Mouse (Mus musculus) liver, embryonic 11.5 days (tissue): ENCODE data around the gene Atp8a1. TPM values are rescaled to one million over a fixed set of nuclear protein-coding genes. Genes with fewer than 3 reads are reported as not detected.

ENCODE experiments used
- ATAC-seq: fragments of 200-750 bp; cut with Nextera tagmentation; replicated peaks from 2 replicates; pipeline ENCODE4 v1.8.0; 2017; ENCODE audit warnings: moderate number of reproducible peaks, mild to moderate bottlenecking, moderate TSS enrichment, moderate library complexity; ENCODE audit not compliant: low FRiP score
- DNase-seq: peaks from one replicate; pipeline ENCODE4 v3.0.0-alpha.2; 2017; ENCODE audit warnings: low spot score
- H3K27ac ChIP-seq: fragments of 300-500 bp; sonication (generic); 2 replicates; pipeline ENCODE4 v1.5.1; 2014; ENCODE audit warnings: mild to moderate bottlenecking, low read depth, low read length, control low read depth
- H3K27me3 ChIP-seq: fragments of 300-500 bp; sonication (generic); replicated peaks from 2 replicates; pipeline ENCODE4 v1.6.1; 2014; ENCODE audit warnings: low read length, mixed read lengths; ENCODE audit not compliant: control insufficient read depth, insufficient read depth
- H3K36me3 ChIP-seq: fragments of 300-500 bp; sonication (generic); 2 replicates; pipeline ENCODE4 v1.6.1; 2014; ENCODE audit warnings: mild to moderate bottlenecking, low read length, moderate library complexity, mixed read lengths; ENCODE audit not compliant: control insufficient read depth, insufficient read depth
- H3K4me1 ChIP-seq: fragments of 300-500 bp; sonication (generic); replicated peaks from 2 replicates; pipeline ENCODE4 v1.6.1; 2014; ENCODE audit warnings: low read length, mixed read lengths; ENCODE audit not compliant: control insufficient read depth, insufficient read depth
- H3K4me2 ChIP-seq: fragments of 300-500 bp; sonication (generic); 2 replicates; pipeline ENCODE4 v1.6.1; 2014; ENCODE audit warnings: mild to moderate bottlenecking, control low read depth, moderate library complexity
- H3K4me3 ChIP-seq: fragments of 300-500 bp; sonication (generic); 2 replicates; pipeline ENCODE4 v1.5.1; 2014; ENCODE audit warnings: low read depth, low read length, control low read depth
- H3K9ac ChIP-seq: fragments of 300-500 bp; sonication (generic); 2 replicates; pipeline ENCODE4 v1.6.1; 2014; ENCODE audit warnings: low read depth, low read length, control low read depth
- H3K9me3 ChIP-seq: fragments of 300-500 bp; sonication (generic); 2 replicates; pipeline ENCODE4 v1.6.1; 2016; ENCODE audit warnings: low read length, inconsistent platforms, mixed read lengths; ENCODE audit not compliant: control insufficient read depth
- WGBS: fragments of 180-500 bp; shearing (Covaris S2); extraction: QIAGEN DNeasy Blood & Tissue Kit; methylation state at CpG from one replicate; pipeline ENCODE4 v1.1.7; 2014; 5-methylcytosine and 5-hydroxymethylcytosine counted together
- polyA plus RNA-seq: library from polyadenylated mRNA; unstranded; fragments of >200 nt; fragmentation: Nextera tagmentation; extraction: Ambion mirVana; gene quantifications from 2 replicates; pipeline ENCODE4 v1.2.1, GENCODE M21; 2014

Atp8a1 gene
- polyA plus RNA-seq, 1 experiment from 2014 or later, result 60.5 TPM

DNA sequence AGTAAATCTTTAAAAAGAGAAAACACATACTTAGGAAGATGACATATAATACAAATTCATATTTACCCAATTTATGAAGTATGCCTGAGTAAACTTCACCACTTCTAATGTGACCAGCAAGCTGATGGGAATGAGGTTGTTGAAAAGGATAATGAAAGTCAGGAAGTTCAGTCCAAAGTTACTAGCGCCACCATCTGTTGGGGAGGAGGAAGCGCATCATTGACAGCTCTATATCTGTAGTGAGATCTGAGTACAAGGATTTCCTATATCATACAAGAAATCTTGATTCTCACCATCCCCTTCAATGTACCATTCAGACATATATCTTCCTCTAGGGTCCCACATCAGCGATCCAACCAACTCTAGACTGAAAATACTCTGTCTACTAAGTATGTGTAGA is 82.4 kb downstream of the Atp8a1 start:
- no peak overlapping the region for H3K4me3 ChIP-seq
- H3K27me3 ChIP-seq, result no peaks in the 10 kb centered on the region
- ATAC-seq, result no peak
- no peak for DNase-seq
- no peak overlapping the region for H3K27ac ChIP-seq
- H3K9ac ChIP-seq, result no peak overlapping the region
- H3K4me1 ChIP-seq, result no peaks in the 10 kb centered on the region
- 91% methylated on average over 3 of the region's 3 CpGs for WGBS
- no peaks in the 10 kb centered on the region for H3K9me3 ChIP-seq
- peaks cover 13% of the 10 kb centered on the region; the same call in 1 of the 2 replicates for H3K36me3 ChIP-seq
- H3K4me2 ChIP-seq, result no peak overlapping the region

DNA sequence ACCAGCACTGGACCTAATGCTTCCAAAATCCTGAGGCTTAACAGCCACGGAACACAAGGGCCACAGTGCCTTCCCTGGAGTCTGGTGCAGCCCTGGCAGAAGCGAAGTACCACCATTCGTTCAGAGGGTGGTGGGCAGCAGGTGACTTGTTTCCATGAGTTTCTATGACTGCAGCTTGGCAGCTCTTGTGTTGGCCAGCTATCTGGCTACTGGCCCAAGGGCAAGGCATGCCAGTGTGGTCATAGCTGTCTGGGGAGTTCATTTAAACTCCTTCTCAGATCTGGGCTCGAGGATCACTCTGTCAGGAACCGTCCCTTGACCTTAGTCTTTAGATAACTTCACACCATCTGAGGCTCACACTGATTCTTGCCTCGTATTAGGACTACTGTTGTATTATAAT is 89.1 kb downstream of the Atp8a1 start:
- no peak overlapping the region for H3K27ac ChIP-seq
- no peaks in the 10 kb centered on the region for H3K9me3 ChIP-seq
- ATAC-seq (no peak), DNase-seq (no peak)
- no peak overlapping the region for H3K4me2 ChIP-seq
- no peaks in the 10 kb centered on the region for H3K27me3 ChIP-seq
- no peak overlapping the region for H3K4me3 ChIP-seq
- peaks cover 11% of the 10 kb centered on the region; the same call in 1 of the 2 replicates for H3K36me3 ChIP-seq
- WGBS, result 77% methylated on average over 6 of the region's 6 CpGs
- H3K9ac ChIP-seq, result no peak overlapping the region
- no peaks in the 10 kb centered on the region for H3K4me1 ChIP-seq

DNA sequence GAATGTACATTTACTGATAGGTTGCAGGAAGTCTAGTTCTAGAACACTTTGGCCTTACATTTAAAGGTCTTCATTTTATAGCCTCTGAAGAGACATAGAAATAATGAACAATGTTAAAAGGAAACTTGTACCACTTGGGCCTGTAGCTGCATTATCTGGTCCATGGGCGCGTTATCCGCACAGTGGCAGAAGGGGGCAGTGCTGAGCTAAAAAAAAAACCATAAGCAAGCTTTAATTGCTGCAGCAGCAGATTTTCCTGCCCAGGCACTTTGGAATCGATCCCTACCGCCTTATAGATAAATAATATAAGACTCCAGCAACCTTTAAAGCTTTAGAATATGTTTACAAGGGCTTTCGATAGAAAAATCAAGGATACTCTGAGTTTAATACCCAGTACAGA is 91.1 kb downstream of the Atp8a1 start:
- Histone ChIP-seq H3K9me3 (no peaks in the 10 kb centered on the region), H3K36me3 (peaks cover 5% of the 10 kb centered on the region; the same call in 1 of the 2 replicates), H3K27ac (no peak overlapping the region), H3K4me3 (no peak overlapping the region), H3K4me1 (no peaks in the 10 kb centered on the region), H3K27me3 (no peaks in the 10 kb centered on the region), H3K9ac (no peak overlapping the region), H3K4me2 (no peak overlapping the region)
- no peak for ATAC-seq
- WGBS, result 26% methylated on average over 6 of the region's 6 CpGs
- DNase-seq, result no peak

GRCm38 (mm10) chr5:67753057-67753456 is 94.2 kb downstream of the Atp8a1 start:
- no peak overlapping the region for H3K4me2 ChIP-seq
- no peak overlapping the region for H3K4me3 ChIP-seq
- H3K4me1 ChIP-seq, result no peaks in the 10 kb centered on the region
- ATAC-seq (no peak), DNase-seq (no peak)
- no peak overlapping the region for H3K27ac ChIP-seq
- no peaks in the 10 kb centered on the region for H3K27me3 ChIP-seq
- H3K9ac ChIP-seq, result no peak overlapping the region
- WGBS, result 77% methylated on average over 2 of the region's 2 CpGs
- H3K9me3 ChIP-seq, result no peaks in the 10 kb centered on the region
- H3K36me3 ChIP-seq, result peaks cover 8% of the 10 kb centered on the region; the same call in 1 of the 2 replicates

DNA sequence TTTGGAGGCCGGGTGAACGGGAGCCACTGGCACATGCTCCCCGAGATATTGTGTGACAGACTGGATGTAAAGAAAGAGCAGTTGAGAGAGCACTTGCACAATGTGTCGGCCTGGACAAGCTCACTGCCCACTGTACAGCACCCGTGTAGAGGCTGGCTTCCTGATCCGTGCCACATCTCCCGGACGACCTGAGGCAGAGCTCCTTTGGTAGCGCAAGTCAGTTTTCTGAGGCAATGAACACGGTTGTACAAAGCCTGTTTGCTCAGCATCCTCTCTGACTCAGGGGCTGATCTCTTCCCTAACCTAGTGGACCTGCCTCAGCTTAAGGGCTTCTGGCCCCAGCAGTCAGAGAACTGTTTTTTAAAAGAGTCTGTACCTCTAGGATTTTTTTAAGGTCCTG is 94.6 kb downstream of the Atp8a1 start:
- H3K4me1 ChIP-seq, result no peaks in the 10 kb centered on the region
- DNase-seq (no peak), ATAC-seq (no peak)
- 84% methylated on average over 10 of the region's 10 CpGs for WGBS
- H3K9ac ChIP-seq, result no peak overlapping the region
- no peak overlapping the region for H3K4me2 ChIP-seq
- H3K27me3 ChIP-seq, result no peaks in the 10 kb centered on the region
- H3K27ac ChIP-seq, result no peak overlapping the region
- H3K36me3 ChIP-seq, result peaks cover 11% of the 10 kb centered on the region; the same call in 1 of the 2 replicates
- H3K4me3 ChIP-seq, result no peak overlapping the region
- H3K9me3 ChIP-seq, result no peaks in the 10 kb centered on the region

- no peak for ATAC-seq
- H3K4me2 ChIP-seq, result no peak overlapping the region
- H3K36me3 ChIP-seq, result peaks cover 11% of the 10 kb centered on the region; the same call in 1 of the 2 replicates
- H3K27me3 ChIP-seq, result no peaks in the 10 kb centered on the region
- 71% methylated on average over 3 of the region's 3 CpGs for WGBS
- no peak overlapping the region for H3K4me3 ChIP-seq
- no peak for DNase-seq
- no peaks in the 10 kb centered on the region for H3K9me3 ChIP-seq
- H3K27ac ChIP-seq, result no peak overlapping the region
- no peak overlapping the region for H3K9ac ChIP-seq
- no peaks in the 10 kb centered on the region for H3K4me1 ChIP-seq
These were observed 95.2 kb downstream of the Atp8a1 start for GRCm38 (mm10) chr5:67752007-67752406.

DNA sequence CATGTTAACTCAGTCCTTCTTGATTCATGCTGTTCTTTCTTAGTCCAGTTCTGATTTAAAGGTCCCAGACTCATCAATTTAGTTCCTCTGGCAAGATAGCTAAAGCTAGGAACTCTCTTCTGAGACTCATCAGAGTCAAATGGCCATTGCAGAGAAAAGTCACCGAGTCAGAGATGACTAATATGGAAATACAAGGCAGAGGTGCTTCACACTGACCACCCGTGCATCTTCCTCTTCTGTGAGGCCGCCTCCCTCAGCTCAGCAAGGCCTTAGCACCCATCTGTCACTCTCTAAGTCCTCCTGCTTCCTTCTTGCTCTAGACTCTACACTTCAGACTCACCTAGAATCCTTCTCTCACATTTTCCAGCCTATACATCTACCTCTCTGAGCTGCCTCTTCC is 108.0 kb downstream of the Atp8a1 start:
- no peak for ATAC-seq

DNA sequence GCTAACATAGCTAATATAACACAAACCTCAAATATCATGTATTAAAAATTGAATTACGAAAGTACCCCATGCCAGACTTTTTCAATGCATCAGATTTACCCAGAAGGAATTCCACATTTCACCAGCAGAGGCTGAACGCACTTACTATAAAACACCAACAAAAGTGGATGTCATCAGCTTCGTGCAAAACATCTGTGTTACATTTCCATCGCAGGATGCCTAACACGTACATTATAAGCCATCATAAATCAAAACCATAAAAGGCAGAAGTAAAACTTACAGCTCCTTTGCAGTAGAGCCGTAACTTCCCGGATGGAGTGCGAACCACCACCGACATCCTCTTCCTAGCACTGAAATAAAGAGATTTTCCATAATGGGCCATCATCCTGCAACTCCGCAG is 109.1 kb downstream of the Atp8a1 start:
- Histone ChIP-seq H3K4me2 (no peak overlapping the region), H3K4me3 (no peak overlapping the region), H3K9ac (no peak overlapping the region), H3K27me3 (no peaks in the 10 kb centered on the region), H3K27ac (no peak overlapping the region), H3K36me3 (peaks cover 15% of the 10 kb centered on the region), H3K4me1 (no peaks in the 10 kb centered on the region), H3K9me3 (no peaks in the 10 kb centered on the region)
- DNase-seq, result no peak
- no peak for ATAC-seq
- 88% methylated on average over 10 of the region's 10 CpGs for WGBS

More for the DNA sequence above, 108.0 kb downstream of the Atp8a1 start:
- no peak overlapping the region for H3K4me2 ChIP-seq
- DNase-seq, result no peak
- peaks cover 18% of the 10 kb centered on the region for H3K36me3 ChIP-seq
- no peak overlapping the region for H3K4me3 ChIP-seq
- no peak overlapping the region for H3K9ac ChIP-seq
- no peaks in the 10 kb centered on the region for H3K4me1 ChIP-seq
- 72% methylated on average over 3 of the region's 3 CpGs for WGBS
- H3K27ac ChIP-seq, result no peak overlapping the region
- no peaks in the 10 kb centered on the region for H3K9me3 ChIP-seq
- no peaks in the 10 kb centered on the region for H3K27me3 ChIP-seq

GRCm38 (mm10) chr5:67735771-67736170 is 111.5 kb downstream of the Atp8a1 start:
- no peak overlapping the region for H3K27ac ChIP-seq
- no peaks in the 10 kb centered on the region for H3K27me3 ChIP-seq
- no peak overlapping the region for H3K9ac ChIP-seq
- no peaks in the 10 kb centered on the region for H3K9me3 ChIP-seq
- H3K4me3 ChIP-seq, result no peak overlapping the region
- no peak for DNase-seq
- no peak for ATAC-seq
- peaks cover 13% of the 10 kb centered on the region for H3K36me3 ChIP-seq
- WGBS, result 94% methylated on average over 1 of the region's 1 CpGs
- no peaks in the 10 kb centered on the region for H3K4me1 ChIP-seq
- H3K4me2 ChIP-seq, result no peak overlapping the region
